Mouse (Mus musculus) urinary bladder, adult 2 months (tissue): ENCODE data around the gene Gm20425. TPM values are rescaled to one million over a fixed set of nuclear protein-coding genes. Genes with fewer than 3 reads are reported as not detected.

Experiments used
- DNase-seq: peaks from one replicate; pipeline ENCODE4 v3.0.0; 2022; ENCODE audit warnings: low spot score
- polyA plus RNA-seq: library from polyadenylated mRNA; depleted of rRNA; stranded (reverse); fragments of >200 nt; gene quantifications from 2 replicates; pipeline ENCODE4 v1.2.3, GENCODE M21; 2012; rRNA removed

Gene Gm20425
- polyA plus RNA-seq, 1 experiment: not detected

- no peak for DNase-seq
Observed at GRCm38 (mm10) chr9:103153286-103153685, 76.8 kb downstream of the Gm20425 start.

- no peak for DNase-seq
Observed at GRCm38 (mm10) chr9:103149074-103149799, 80.9 kb downstream of the Gm20425 start.

- no peak for DNase-seq
Observed at GRCm38 (mm10) chr9:103147103-103147502, 83.0 kb downstream of the Gm20425 start.

- DNase-seq: no peak
Observed at GRCm38 (mm10) chr9:103146703-103147102, 83.4 kb downstream of the Gm20425 start.

GRCm38 (mm10) chr9:103146257-103146656 is 83.8 kb downstream of the Gm20425 start:
- DNase-seq: no peak

- no peak for DNase-seq
Observed at GRCm38 (mm10) chr9:103145351-103145750, 84.8 kb downstream of the Gm20425 start.

GRCm38 (mm10) chr9:103143881-103144280 is 86.2 kb downstream of the Gm20425 start:
- no peak for DNase-seq

- no peak for DNase-seq
Observed at GRCm38 (mm10) chr9:103141266-103141665, 88.8 kb downstream of the Gm20425 start.

- DNase-seq: no peak
Observed at GRCm38 (mm10) chr9:103140384-103140783, 89.7 kb downstream of the Gm20425 start.

Other genes with a start within 250 kb of the Gm20425 start
- gene Slco2a1, start 241.6 kb downstream of the Gm20425 start, polyA plus RNA-seq: 4.8 and 7.4 TPM in 2 replicates
- 4.4 and 6.9 TPM in 2 replicates for gene Rab6b, start 118.5 kb downstream of the Gm20425 start, polyA plus RNA-seq
- gene Srprb, start 28.2 kb downstream of the Gm20425 start, polyA plus RNA-seq: 33.4 and 33.8 TPM in 2 replicates
- 329 and 368 TPM in 2 replicates for gene Trf, start 137 bp upstream of the Gm20425 start, polyA plus RNA-seq
- 0.80 and 1.3 TPM in 2 replicates for gene 1300017J02Rik, start 74.8 kb upstream of the Gm20425 start, polyA plus RNA-seq
- 19.3 and 20.9 TPM in 2 replicates for gene Topbp1, start 74.9 kb upstream of the Gm20425 start, polyA plus RNA-seq
- 45.6 and 54.3 TPM in 2 replicates for gene Cdv3, start 135.5 kb upstream of the Gm20425 start, polyA plus RNA-seq